Mouse (Mus musculus) Patski (cell line): ENCODE measurements around the gene Tgfbr3. TPM values are rescaled to one million over a fixed set of nuclear protein-coding genes. Genes with fewer than 3 reads are reported as not detected.
A peak's percentile ranks its signal among the peaks of the same experiment; 100 is the strongest.

ENCODE experiments used
- ATAC-seq: fragments of 100-300 bp; one replicate; pipeline ENCODE4 v1.8.0; 2021
- CTCF ChIA-PET: fragments of 350-600 bp; sonication (Branson Sonifier 250); formaldehyde crosslinking; loops from one replicate; lab custom pipeline; 2022; ENCODE audit warnings: inconsistent platforms; lab: Charles Lee
- POLR2A ChIA-PET: fragments of 350-600 bp; sonication (Branson Sonifier 250); formaldehyde crosslinking; loops from one replicate; lab custom pipeline; 2022; ENCODE audit warnings: antibody characterized with exemption, inconsistent platforms; lab: Charles Lee
- DNase-seq: peaks from one replicate; pipeline ENCODE4 v3.0.0-alpha.2; 2011; ENCODE audit warnings: low read depth, low spot score
- H3K27me3 ChIP-seq: fragments of 371-371 bp; one replicate; pipeline ENCODE4 v1.5.1; 2021
- CTCF ChIP-seq: fragments of 100-300 bp; IDR thresholded peaks from one replicate; pipeline ENCODE4 v1.5.1; 2021
- in situ Hi-C: fragments of 300-500 bp; cut with MboI; formaldehyde crosslinking; loops from 3 replicates; pipeline ENCODE4 v1.11.1; 2018; ENCODE audit warnings: low pct_unique_long_range_greater_than_20kb, mixed read lengths
- polyA plus RNA-seq: library from polyadenylated mRNA; unstranded; gene quantifications from one replicate; pipeline ENCODE4 v1.2.3, GENCODE M21; 2021

Gene Tgfbr3
- polyA plus RNA-seq, 1 experiment from 2014 or later = 35.6 TPM

DNA sequence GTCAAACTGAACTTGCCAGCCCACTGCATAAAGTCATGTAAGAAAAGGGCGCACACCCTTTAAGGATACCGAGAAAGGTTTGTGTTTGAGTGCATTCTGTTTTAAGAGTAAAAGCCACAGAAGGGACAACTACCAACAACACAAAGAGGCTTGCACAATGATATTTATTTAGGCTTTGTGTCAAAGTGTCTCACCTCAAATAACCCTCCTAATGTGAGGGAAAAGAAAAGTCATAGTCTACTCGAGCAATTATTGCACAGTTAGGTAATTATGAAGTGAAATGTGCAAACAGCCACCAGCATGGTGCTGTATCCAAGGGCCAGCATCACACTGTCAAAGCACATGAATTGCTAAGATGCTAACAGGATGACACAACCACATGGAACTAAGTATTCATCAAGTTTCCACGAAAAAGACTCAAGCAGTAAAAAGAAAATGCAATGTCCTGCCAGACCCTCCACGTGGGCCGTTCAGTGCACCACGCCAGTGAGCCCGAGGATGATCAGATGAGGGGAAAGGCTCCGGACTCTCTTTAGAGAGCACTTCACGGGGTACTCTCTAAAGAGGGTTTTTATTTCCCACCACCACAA lies 5.4 kb downstream of the Tgfbr3 start:
- ChIA-PET CTCF (no interaction called here), POLR2A (no interaction called here)
- peak; percentile 67 for ATAC-seq
- DNase-seq = no peak
- H3K27me3 ChIP-seq = no peaks in the 10 kb centered on the region
- in situ Hi-C loops = no loop called here
- TF ChIP-seq CTCF = no peak

- POLR2A ChIA-PET = interaction anchor here (0.6 to 1.8 kb wide), 2 partner anchors 10 to 24 kb away, joined by 3 to 5 read pairs; no protein-coding TSS in a partner anchor
- no peak for ATAC-seq
These were observed 6.7 kb downstream of the Tgfbr3 start for GRCm38 (mm10) chr5:107282561-107283307.

GRCm38 (mm10) chr5:107279263-107279662 lies 10.2 kb downstream of the Tgfbr3 start:
- no peak for TF ChIP-seq CTCF
- DNase-seq = no peak
- CTCF ChIA-PET = interaction anchor here (1.0 to 2.3 kb wide), 5 partner anchors 8 to 261 kb away, joined by 3 to 14 read pairs (median 5); no protein-coding TSS in a partner anchor
- POLR2A ChIA-PET = interaction anchor here (0.9 kb wide), 1 partner anchor 10 kb away, joined by 3 read pairs; the partner anchor contains the start of gene Tgfbr3
- H3K27me3 ChIP-seq = no peaks in the 10 kb centered on the region
- peak; percentile 73 for ATAC-seq
- in situ Hi-C loops = no loop called here

More at GRCm38 (mm10) chr5:107282561-107283307, 6.7 kb downstream of the Tgfbr3 start:
- no peak for DNase-seq
- no peak for TF ChIP-seq CTCF
- H3K27me3 ChIP-seq = no peaks in the 10 kb centered on the region
- in situ Hi-C loops = no loop called here
- CTCF ChIA-PET = interaction anchor here (1.3 to 2.1 kb wide), 3 partner anchors 10 to 291 kb away, joined by 4 to 7 read pairs (median 4); no protein-coding TSS in a partner anchor

- no peak for DNase-seq
- no peak for ATAC-seq
- CTCF ChIA-PET = interaction anchor here (1.2 kb wide), 1 partner anchor 11 kb away, joined by 6 read pairs; no protein-coding TSS in a partner anchor
- in situ Hi-C loops = no loop called here
- POLR2A ChIA-PET = no interaction called here
- TF ChIP-seq CTCF = no peak
- no peaks in the 10 kb centered on the region for H3K27me3 ChIP-seq
These were observed 13.2 kb downstream of the Tgfbr3 start for GRCm38 (mm10) chr5:107276186-107276585.

DNA sequence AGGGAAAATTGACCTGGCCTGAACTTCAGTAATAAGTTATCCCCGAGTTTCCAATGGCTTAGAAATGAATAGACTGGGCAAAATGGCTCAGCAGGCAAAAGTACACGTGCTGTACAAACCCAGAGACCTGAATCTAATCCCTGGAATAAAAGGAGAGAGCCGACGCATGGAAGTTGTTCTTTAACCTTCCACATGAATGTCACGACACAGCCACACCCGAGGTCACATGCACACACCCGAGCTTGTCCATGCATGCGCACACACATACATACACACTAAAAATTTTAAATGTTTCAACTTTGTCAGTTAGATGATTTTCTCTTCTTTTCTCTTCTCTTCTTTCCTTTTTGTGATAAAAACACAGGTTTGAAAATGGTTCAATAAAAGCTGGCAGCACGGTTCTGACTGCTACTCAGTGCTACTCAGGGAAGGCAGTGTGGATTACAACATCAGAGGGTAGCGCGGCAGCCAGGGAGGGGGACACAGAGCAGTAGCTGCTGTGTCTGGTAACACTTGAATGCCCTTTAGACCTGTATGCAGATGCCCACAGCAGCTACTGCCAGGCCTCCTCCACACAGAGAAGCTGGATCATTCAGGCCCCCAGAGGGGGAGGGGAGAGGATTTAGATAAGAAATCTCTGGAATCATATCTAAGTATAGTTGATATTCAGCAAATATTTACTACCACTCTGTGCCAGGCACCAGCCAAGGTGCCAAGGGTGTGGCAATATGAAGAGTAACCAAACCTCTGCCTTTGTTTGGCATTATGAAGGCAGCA lies 17.0 kb downstream of the Tgfbr3 start:
- in situ Hi-C loops = no loop called here
- TF ChIP-seq CTCF = no peak
- ChIA-PET POLR2A (interaction anchor here (0.6 to 1.0 kb wide), 2 partner anchors 10 to 99 kb away, joined by 5 to 6 read pairs; no protein-coding TSS in a partner anchor), CTCF (interaction anchor here (1.1 to 1.5 kb wide), 2 partner anchors 10 to 15 kb away, joined by 4 to 5 read pairs; no protein-coding TSS in a partner anchor)
- DNase-seq = no peak
- H3K27me3 ChIP-seq = no peaks in the 10 kb centered on the region
- ATAC-seq = no peak

GRCm38 (mm10) chr5:107269006-107269328 lies 20.5 kb downstream of the Tgfbr3 start:
- ChIA-PET CTCF (interaction anchor here (0.7 to 3.4 kb wide), 10 partner anchors 10 to 278 kb away, joined by 3 to 14 read pairs (median 4); no protein-coding TSS in a partner anchor), POLR2A (interaction anchor here (0.6 to 2.1 kb wide), 6 partner anchors 10 to 211 kb away, joined by 3 to 12 read pairs (median 7); no protein-coding TSS in a partner anchor)
- DNase-seq = peak; percentile 93
- TF ChIP-seq CTCF = no peak
- in situ Hi-C loops = loop anchor here (5.0 kb wide), 1 partner anchor 102 kb away; no protein-coding TSS in a partner anchor
- no peaks in the 10 kb centered on the region for H3K27me3 ChIP-seq
- ATAC-seq = peak; percentile 98

DNA sequence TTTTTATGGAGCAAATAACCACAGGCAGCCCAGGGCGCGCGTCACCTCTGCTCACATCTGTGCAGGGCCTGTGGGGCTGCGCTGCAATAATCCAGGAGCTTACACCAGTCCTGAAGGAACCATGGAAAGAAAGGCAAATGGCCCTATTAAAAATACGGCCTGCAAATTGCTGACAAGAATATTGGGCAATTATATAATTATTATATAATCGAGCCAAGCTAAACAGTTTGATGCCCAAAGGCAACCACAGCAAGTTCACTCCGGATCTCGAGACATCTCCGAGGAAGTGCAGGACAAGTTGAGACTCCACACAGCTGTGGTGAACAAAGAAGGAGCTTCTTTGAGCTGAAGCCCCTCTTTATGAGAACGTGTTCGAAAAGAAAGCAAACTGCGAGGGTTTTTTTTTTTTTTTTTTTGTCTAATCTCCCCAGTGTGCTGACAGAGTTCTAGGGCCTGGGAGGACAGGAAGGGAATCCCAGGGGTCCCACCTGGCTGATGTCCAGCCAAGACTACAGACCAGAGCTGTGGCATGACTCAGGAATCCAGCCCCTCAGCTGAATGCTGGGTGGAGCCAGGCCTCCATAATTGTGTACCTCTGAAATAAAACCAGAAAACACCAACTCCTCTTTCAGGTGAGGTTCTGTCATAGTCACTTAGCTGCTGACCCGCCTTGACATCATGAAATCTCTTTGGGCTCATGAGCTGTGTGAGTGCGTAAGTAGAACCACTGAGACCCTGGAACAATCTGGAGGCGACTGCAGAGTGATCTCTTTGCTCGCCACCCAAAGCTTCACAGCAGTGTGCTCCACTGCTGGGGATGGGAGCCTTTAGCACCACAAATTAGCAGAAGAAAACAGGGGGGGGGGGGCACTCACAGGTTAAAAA lies 21.1 kb downstream of the Tgfbr3 start:
- DNase-seq = no peak
- TF ChIP-seq CTCF = no peak
- no peaks in the 10 kb centered on the region for H3K27me3 ChIP-seq
- ChIA-PET POLR2A (interaction anchor here (0.6 to 2.1 kb wide), 8 partner anchors 10 to 227 kb away, joined by 3 to 12 read pairs (median 4); no protein-coding TSS in a partner anchor), CTCF (interaction anchor here (0.6 to 3.4 kb wide), 15 partner anchors 10 to 277 kb away, joined by 3 to 14 read pairs (median 4); no protein-coding TSS in a partner anchor)
- peak; percentile 49 for ATAC-seq
- in situ Hi-C loops = loop anchor here (5.0 kb wide), 1 partner anchor 101 kb away; no protein-coding TSS in a partner anchor

- DNase-seq = no peak
- POLR2A ChIA-PET = no interaction called here
- ATAC-seq = no peak
- H3K27me3 ChIP-seq = no peaks in the 10 kb centered on the region
- in situ Hi-C loops = loop anchor here (5.0 kb wide), 1 partner anchor 99 kb away; no protein-coding TSS in a partner anchor
- CTCF ChIA-PET = interaction anchor here (1.6 to 3.4 kb wide), 3 partner anchors 12 to 123 kb away, joined by 4 to 14 read pairs (median 13); no protein-coding TSS in a partner anchor
- no peak for TF ChIP-seq CTCF
These were observed 22.9 kb downstream of the Tgfbr3 start for GRCm38 (mm10) chr5:107266566-107266965.
